Mouse (Mus musculus): ENCODE data around the gene Trp53i11. TPM values are rescaled to one million over a fixed set of nuclear protein-coding genes. Genes with fewer than 3 reads are reported as not detected.

Gene Trp53i11
- polyA plus RNA-seq (2017; shearing (Covaris generic)): 58.4 TPM

GRCm38 (mm10) chr2:93187323-93187996, at the start of gene Trp53i11:
TSS of gene Trp53i11 (plus strand) at chr2:93187548.

Other genes with a start within 250 kb of the Trp53i11 start
- gene Prdm11, start 141.4 kb upstream of the Trp53i11 start, polyA plus RNA-seq (2017; shearing (Covaris generic)): 7.6 TPM
- 0.11 TPM for gene Tspan18, start 147.0 kb downstream of the Trp53i11 start, polyA plus RNA-seq (2017; shearing (Covaris generic))

Measured in effector memory CD4-positive, alpha-beta T cell, adult 5 months (primary cell).